Mouse (Mus musculus) CH12.LX (cell line): ENCODE measurements at regions not wholly inside any gene's neighbourhood (a gene's known extent, or its start where the extent isn't known, plus 50 kb on each side); places are given as distances from the start of the nearest gene placed in this dataset.

Source experiments
- DNase-seq: peaks from one replicate; pipeline ENCODE4 v3.0.0-alpha.2; 2013; ENCODE audit errors: extremely low read depth
- H3K27ac ChIP-seq: 2 replicates; pipeline ENCODE4 v1.5.1; 2012; ENCODE audit warnings: low read depth, mild to moderate bottlenecking, control low read depth, moderate library complexity; ENCODE audit not compliant: insufficient read depth
- H3K27me3 ChIP-seq: replicated peaks from 2 replicates; pipeline ENCODE3; 2012; ENCODE audit warnings: inconsistent platforms
- H3K36me3 ChIP-seq, 2 experiments: replicated peaks in 1 of 2; 2 replicates each; pipeline versions ENCODE3 to v1.6.1; 2012; ENCODE audit warnings: inconsistent platforms in 1 of 2, low read length in 1 of 2, mild to moderate bottlenecking in 1 of 2, mixed read lengths in 1 of 2, moderate library complexity in 1 of 2; ENCODE audit not compliant: control insufficient read depth in 1 of 2, insufficient read depth in 1 of 2
- H3K4me1 ChIP-seq, 2 experiments: 2 replicates each; pipeline ENCODE4 v1.6.1; 2012; ENCODE audit warnings: inconsistent platforms in 1 of 2, moderate library complexity in 1 of 2; ENCODE audit not compliant: insufficient read depth in 2 of 2, control insufficient read depth in 1 of 2
- H3K4me2 ChIP-seq: 2 replicates; pipeline ENCODE4 v1.6.1; 2012; ENCODE audit warnings: low read depth, mild to moderate bottlenecking, control low read depth; ENCODE audit not compliant: poor library complexity, insufficient read depth, severe bottlenecking
- H3K4me3 ChIP-seq, 3 experiments: fragments of 150-350 bp in 1 of 3; sonication (generic) in 1 of 3; replicated peaks in 1 of 3; 2 replicates each; pipeline versions ENCODE3 to v1.5.1; 2011 to 2012; ENCODE audit warnings: low read depth in 2 of 3, low read length in 2 of 3, mild to moderate bottlenecking in 2 of 3, moderate library complexity in 2 of 3, control low read depth in 1 of 3, improper control_type of control experiment in 1 of 3, inconsistent platforms in 1 of 3, mixed read lengths in 1 of 3; ENCODE audit not compliant: poor library complexity in 1 of 3
- H3K79me2 ChIP-seq: replicated peaks from 2 replicates; pipeline ENCODE4 v1.6.1; 2012; ENCODE audit warnings: mild to moderate bottlenecking, moderate library complexity; ENCODE audit not compliant: control insufficient read depth, poor library complexity, insufficient read depth, severe bottlenecking; ENCODE audit errors: extremely low read depth
- H3K9ac ChIP-seq: 2 replicates; pipeline ENCODE4 v1.6.1; 2012; ENCODE audit warnings: low read depth, mild to moderate bottlenecking, control low read depth, moderate library complexity; ENCODE audit not compliant: insufficient read depth
- H3K9me3 ChIP-seq: replicated peaks from 2 replicates; pipeline ENCODE3; 2012; ENCODE audit warnings: low read length, inconsistent platforms, mixed read lengths
- BHLHE40 ChIP-seq: IDR thresholded peaks from 2 replicates; pipeline ENCODE4 v1.6.1; 2011; ENCODE audit warnings: mild to moderate bottlenecking, low read depth, low read length, improper control_type of control experiment
- CHD1 ChIP-seq: IDR thresholded peaks from 2 replicates; pipeline ENCODE4 v1.6.1; 2012; ENCODE audit warnings: low read depth, low read length, improper control_type of control experiment, inconsistent platforms
- CTCF ChIP-seq, 2 experiments: IDR thresholded peaks in 1 of 2; conservative IDR thresholded peaks in 1 of 2; 2 replicates each; pipeline ENCODE4 v1.5.1; 2011 to 2012; ENCODE audit warnings: low read depth in 2 of 2, low read length in 2 of 2, improper control_type of control experiment in 1 of 2, inconsistent platforms in 1 of 2, mild to moderate bottlenecking in 1 of 2, moderate library complexity in 1 of 2
- ETS1 ChIP-seq: conservative IDR thresholded peaks from 2 replicates; pipeline ENCODE4 v1.6.1; 2012; ENCODE audit warnings: low read depth, mild to moderate bottlenecking, inconsistent platforms, low read length, improper control_type of control experiment, moderate library complexity
- GABPA ChIP-seq: IDR thresholded peaks from 2 replicates; pipeline ENCODE4 v1.6.1; 2012; ENCODE audit warnings: low read depth, low read length, improper control_type of control experiment, inconsistent platforms; ENCODE audit not compliant: insufficient replicate concordance
- MAX ChIP-seq: IDR thresholded peaks from 2 replicates; pipeline ENCODE4 v1.6.1; 2011; ENCODE audit warnings: low read length, improper control_type of control experiment
- MEF2A ChIP-seq: IDR thresholded peaks from 2 replicates; pipeline ENCODE4 v1.6.1; 2014; ENCODE audit warnings: low read depth, mild to moderate bottlenecking, inconsistent platforms, low read length, improper control_type of control experiment, borderline replicate concordance
- MXI1 ChIP-seq: IDR thresholded peaks from 2 replicates; pipeline ENCODE4 v1.6.1; 2011; ENCODE audit warnings: mild to moderate bottlenecking, low read depth, low read length, improper control_type of control experiment
- PAX5 ChIP-seq: IDR thresholded peaks from 2 replicates; pipeline ENCODE4 v1.6.1; 2012; ENCODE audit warnings: low read length, inconsistent platforms, mixed read lengths
- POLR2A ChIP-seq: IDR thresholded peaks from 2 replicates; pipeline ENCODE4 v1.6.1; 2011; ENCODE audit warnings: low read depth, mild to moderate bottlenecking, improper control_type of control experiment, low read length
- RCOR1 ChIP-seq: conservative IDR thresholded peaks from 2 replicates; pipeline ENCODE4 v1.6.1; 2012; ENCODE audit warnings: low read depth, mild to moderate bottlenecking, inconsistent platforms, low read length, improper control_type of control experiment
- SIN3A ChIP-seq: IDR thresholded peaks from 2 replicates; pipeline ENCODE4 v1.6.1; 2012; ENCODE audit warnings: low read length, improper control_type of control experiment, inconsistent platforms
- SMC3 ChIP-seq: IDR thresholded peaks from 2 replicates; pipeline ENCODE4 v1.6.1; 2011; ENCODE audit warnings: low read depth, low read length, improper control_type of control experiment
- TBP ChIP-seq: conservative IDR thresholded peaks from 2 replicates; pipeline ENCODE4 v1.6.1; 2011; ENCODE audit warnings: low read depth, low read length, improper control_type of control experiment
- TCF12 ChIP-seq: IDR thresholded peaks from 2 replicates; pipeline ENCODE4 v1.6.1; 2014; ENCODE audit warnings: low read depth, mild to moderate bottlenecking, inconsistent platforms, low read length, improper control_type of control experiment
- UBTF ChIP-seq: IDR thresholded peaks from 2 replicates; pipeline ENCODE4 v1.6.1; 2012; ENCODE audit warnings: low read depth, mild to moderate bottlenecking, inconsistent platforms, low read length, improper control_type of control experiment, moderate library complexity
- USF1 ChIP-seq: IDR thresholded peaks from 2 replicates; pipeline ENCODE4 v1.6.1; 2014; ENCODE audit warnings: low read depth, mild to moderate bottlenecking, inconsistent platforms, low read length, improper control_type of control experiment
- USF2 ChIP-seq: conservative IDR thresholded peaks from 2 replicates; pipeline ENCODE4 v1.6.1; 2011; ENCODE audit warnings: low read depth, low read length, improper control_type of control experiment
- ZC3H11A ChIP-seq: IDR thresholded peaks from 2 replicates; pipeline ENCODE4 v1.6.1; 2012; ENCODE audit warnings: low read depth, mild to moderate bottlenecking, inconsistent platforms, low read length, improper control_type of control experiment
- ZMIZ1 ChIP-seq: IDR thresholded peaks from 2 replicates; pipeline ENCODE4 v1.6.1; 2012; ENCODE audit warnings: low read depth, mild to moderate bottlenecking, inconsistent platforms, low read length, improper control_type of control experiment
- dilution Hi-C: fragments of 300-500 bp; cut with MboI; formaldehyde crosslinking; loops from 2 replicates; pipeline ENCODE4 v1.14.3; 2020; ENCODE audit warnings: low sequenced_read_pairs; ENCODE audit not compliant: extremely low pct_unique_long_range_greater_than_20kb, extremely low pct_ligation_motif_present
- in situ Hi-C: fragments of 300-500 bp; cut with MboI; formaldehyde crosslinking; loops from 3 replicates; pipeline ENCODE4 v1.14.3; 2019; ENCODE audit warnings: low sequenced_read_pairs, low pct_ligation_motif_present, low pct_unique_long_range_greater_than_20kb, mixed read lengths

DNA sequence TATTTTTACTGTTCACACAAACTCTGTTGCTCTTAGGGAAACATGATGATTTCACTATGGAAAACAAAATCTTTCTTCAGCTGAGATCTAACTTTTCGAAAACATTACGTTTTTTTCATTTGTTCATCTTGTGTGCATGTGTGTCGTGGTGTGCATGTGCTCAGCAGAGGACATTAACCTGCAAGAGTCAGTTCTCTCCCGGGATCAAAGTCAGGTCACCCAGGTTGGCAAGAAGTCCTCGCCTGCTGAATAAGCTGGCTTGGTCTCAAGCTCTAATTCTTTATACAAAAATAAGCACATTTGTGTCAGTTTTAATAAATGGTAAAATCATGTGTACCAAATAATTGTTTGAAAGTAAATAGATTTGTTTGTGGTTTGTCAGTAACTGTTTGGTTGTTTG lies 105.2 kb upstream of the Foxn2 start:
- Histone ChIP-seq H3K9ac (no peak overlapping the region), H3K4me1 (peaks cover 0 to 11% of the 10 kb centered on the region in 2 experiments; a peak in 2 of 4 replicates), H3K36me3 (no peaks in the 10 kb centered on the region), H3K27ac (no peak overlapping the region), H3K4me3 (no peak overlapping the region), H3K4me2 (no peak overlapping the region), H3K27me3 (no peaks in the 10 kb centered on the region), H3K79me2 (no peaks in the 10 kb centered on the region), H3K9me3 (peaks cover 9% of the 10 kb centered on the region)
- in situ Hi-C loops (no loop called here), dilution Hi-C loops (no loop called here)
- no peak for DNase-seq
- TF ChIP-seq POLR2A (no peak), USF2 (no peak)

DNA sequence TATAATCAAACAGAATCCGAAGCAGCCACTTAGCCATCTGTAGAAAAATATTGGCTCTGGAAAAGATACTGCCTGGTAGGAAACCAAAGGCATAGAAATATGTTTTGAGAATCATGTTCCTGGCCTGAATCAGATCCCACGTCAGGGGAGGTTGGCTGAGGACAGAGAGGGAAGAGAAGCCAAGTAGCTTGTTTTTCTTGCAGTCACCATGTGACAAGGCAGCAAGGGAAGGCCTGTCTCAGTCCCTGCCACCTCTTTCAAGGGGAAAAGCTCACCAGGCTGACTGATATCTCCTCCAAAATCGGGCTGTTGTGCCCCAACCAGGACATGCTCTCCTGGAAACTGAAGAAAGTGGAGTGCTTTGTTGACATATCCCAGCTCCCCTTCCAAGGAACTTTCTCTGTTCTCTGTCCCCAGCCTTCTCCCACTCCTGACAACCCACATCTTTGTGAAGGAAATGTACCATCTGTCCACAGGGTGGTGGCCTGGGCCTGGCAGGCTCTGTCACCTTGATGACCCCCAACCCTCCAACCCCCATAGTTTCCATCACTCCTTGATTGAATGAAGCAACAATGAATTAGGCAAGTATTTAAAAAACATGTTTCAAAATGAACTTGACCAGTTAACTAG lies 104.3 kb upstream of the Foxn2 start:
- dilution Hi-C loops: no loop called here

DNA sequence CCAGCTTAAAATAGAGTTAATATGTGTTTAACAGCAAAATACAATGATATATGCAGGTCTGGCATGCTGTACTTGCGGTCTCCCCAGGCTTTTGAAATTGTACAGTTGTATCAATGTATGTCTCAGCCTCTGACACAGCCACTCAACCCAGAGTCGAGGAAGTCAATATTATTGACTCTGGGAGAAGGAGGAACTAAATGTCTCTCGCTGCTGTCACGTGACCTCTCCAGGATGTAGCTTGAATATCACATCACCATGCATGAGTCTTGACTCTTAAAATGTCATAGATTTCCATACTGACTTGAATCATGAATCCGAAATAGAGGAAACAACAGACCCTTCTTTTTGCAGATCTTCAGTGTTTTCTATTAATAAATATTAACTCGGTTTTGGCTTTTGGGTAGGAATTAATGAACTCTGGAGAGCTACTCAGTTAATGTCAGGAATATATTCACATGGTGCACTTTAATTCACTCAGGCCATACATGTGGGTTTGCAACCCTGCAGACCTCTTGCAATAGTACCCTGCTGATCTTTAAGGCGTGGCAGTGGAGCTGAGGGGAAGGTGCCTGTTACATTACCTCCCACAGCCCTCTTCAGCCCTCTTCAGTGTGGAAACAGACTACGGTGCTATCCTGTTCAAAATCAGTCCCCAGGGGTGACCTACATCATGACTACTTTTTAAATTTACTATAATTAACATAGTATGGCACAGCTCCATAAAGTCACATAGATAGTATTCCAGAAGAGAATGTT lies 102.7 kb upstream of the Foxn2 start:
- H3K4me1 ChIP-seq: peaks cover 0 to 25% of the 10 kb centered on the region in 2 experiments; a peak in 2 of 4 replicates
- DNase-seq: peak; percentile 41

More for the DNA sequence above, 104.3 kb upstream of the Foxn2 start:
- peaks cover under 1% of the 10 kb centered on the region for H3K9me3 ChIP-seq
- no peak for TF ChIP-seq PAX5
- TF ChIP-seq GABPA: no peak
- TF ChIP-seq TBP: no peak
- no peak for TF ChIP-seq SMC3
- no peak for TF ChIP-seq USF1
- no peak for TF ChIP-seq TCF12
- no peak for TF ChIP-seq MXI1
- no peak for TF ChIP-seq CTCF (conservative IDR thresholded peaks at IDR 0.05 in 1 of 2, IDR thresholded peaks at IDR 0.05 in 1 of 2; ENCODE audit: low read depth in 2 of 2, low read length in 2 of 2)
- no peak for TF ChIP-seq ETS1
- no peak for TF ChIP-seq USF2
- no peak overlapping the region for H3K9ac ChIP-seq
- no peak overlapping the region for H3K4me3 ChIP-seq
- no peaks in the 10 kb centered on the region for H3K27me3 ChIP-seq
- H3K4me2 ChIP-seq: no peak overlapping the region
- H3K4me1 ChIP-seq: peaks cover 0 to 14% of the 10 kb centered on the region in 2 experiments; a peak in 2 of 4 replicates
- no peaks in the 10 kb centered on the region for H3K36me3 ChIP-seq
- DNase-seq: no peak
- no peak overlapping the region for H3K27ac ChIP-seq
- in situ Hi-C loops: no loop called here
- H3K79me2 ChIP-seq: no peaks in the 10 kb centered on the region

More for the DNA sequence above, 102.7 kb upstream of the Foxn2 start:
- H3K27me3 ChIP-seq: no peaks in the 10 kb centered on the region
- H3K9me3 ChIP-seq: no peaks in the 10 kb centered on the region
- no peak overlapping the region for H3K27ac ChIP-seq
- in situ Hi-C loops (no loop called here), dilution Hi-C loops (no loop called here)
- H3K36me3 ChIP-seq: no peaks in the 10 kb centered on the region
- H3K9ac ChIP-seq: no peak overlapping the region
- H3K4me2 ChIP-seq: no peak overlapping the region
- H3K79me2 ChIP-seq: no peaks in the 10 kb centered on the region
- TF ChIP-seq USF1 (peak; percentile 64), SIN3A (no peak), MEF2A (no peak), ZMIZ1 (no peak), UBTF (no peak), CHD1 (no peak), MAX (no peak), BHLHE40 (peak; percentile 13; the same call in 1 of the 2 replicates), RCOR1 (no peak), ZC3H11A (no peak), SMC3 (no peak)
- no peak overlapping the region for H3K4me3 ChIP-seq
